Mouse (Mus musculus) layer of hippocampus, postnatal 25 days (tissue): ENCODE data around the gene Lrp6. TPM values are rescaled to one million over a fixed set of nuclear protein-coding genes. Genes with fewer than 3 reads are reported as not detected.
A peak's percentile ranks its signal among the peaks of the same experiment; 100 is the strongest.

Experiments
- DNase-seq, 2 experiments: peaks; one replicate each; pipeline ENCODE4 v3.0.0; 2022; ENCODE audit warnings: mixed read lengths in 2 of 2, low spot score in 1 of 2; ENCODE audit errors: extremely low spot score in 1 of 2
- total RNA-seq, 2 experiments: library from RNA; stranded (reverse); gene quantifications; 2 replicates each; pipeline ENCODE4 v1.2.3; 2021

Gene Lrp6
- total RNA-seq, 2 experiments from 2014 or later: 48.3 to 49.3 TPM

DNA sequence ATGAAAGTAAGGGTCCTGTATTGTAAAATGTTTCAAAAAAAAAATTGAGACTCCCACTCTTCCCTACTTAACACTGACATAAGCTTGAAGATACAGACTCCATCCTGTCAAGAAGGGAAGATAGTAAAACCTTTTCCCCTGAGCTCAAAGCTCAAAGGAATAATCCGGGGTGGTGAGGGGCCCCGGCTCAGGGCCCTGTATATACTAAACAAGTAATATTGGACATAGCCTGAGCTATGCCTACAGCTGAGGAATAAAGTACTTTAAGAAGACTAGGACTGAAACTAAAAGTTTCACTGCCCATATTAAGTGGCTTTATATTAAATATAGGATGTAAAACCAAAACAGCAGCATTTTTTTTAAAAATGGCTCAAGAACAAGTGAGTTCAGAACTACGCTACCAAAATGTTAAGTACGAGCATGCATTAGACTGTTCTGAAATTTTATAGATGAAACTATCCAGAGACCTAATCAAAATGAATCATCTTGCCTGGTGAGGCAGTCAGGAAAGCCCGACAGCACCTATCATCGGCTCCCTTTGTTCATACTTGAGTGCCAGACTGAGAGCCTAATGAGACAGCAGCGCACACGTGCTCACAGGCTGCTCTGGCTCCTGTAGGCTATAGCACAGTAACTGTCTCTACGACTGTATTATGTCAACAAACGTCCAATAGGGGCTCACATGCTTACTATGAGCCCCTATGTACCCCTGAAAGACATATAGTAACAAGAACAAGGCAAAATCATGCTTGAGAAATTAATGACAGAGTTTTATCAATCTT is 66.2 kb downstream of the Lrp6 start:
- DNase-seq: no peak

DNA sequence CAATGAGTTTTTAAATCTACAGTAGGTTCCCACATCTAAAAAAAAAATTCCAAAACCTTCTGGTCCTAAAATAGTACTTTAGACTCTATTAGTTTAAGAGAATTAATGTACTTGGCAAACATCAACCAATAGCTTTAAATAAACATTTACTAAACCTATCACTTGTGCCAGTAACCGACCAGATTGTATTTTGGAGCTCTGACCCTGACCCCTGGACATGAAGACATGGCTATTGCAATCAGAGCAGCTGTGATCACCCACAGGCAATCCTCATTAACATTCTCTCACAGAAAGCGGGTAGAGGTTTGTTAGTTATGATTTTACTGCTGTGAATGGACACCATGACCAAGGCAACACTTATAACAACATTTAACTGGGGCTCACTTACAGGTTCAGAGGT is 67.7 kb downstream of the Lrp6 start:
- DNase-seq: no peak

DNA sequence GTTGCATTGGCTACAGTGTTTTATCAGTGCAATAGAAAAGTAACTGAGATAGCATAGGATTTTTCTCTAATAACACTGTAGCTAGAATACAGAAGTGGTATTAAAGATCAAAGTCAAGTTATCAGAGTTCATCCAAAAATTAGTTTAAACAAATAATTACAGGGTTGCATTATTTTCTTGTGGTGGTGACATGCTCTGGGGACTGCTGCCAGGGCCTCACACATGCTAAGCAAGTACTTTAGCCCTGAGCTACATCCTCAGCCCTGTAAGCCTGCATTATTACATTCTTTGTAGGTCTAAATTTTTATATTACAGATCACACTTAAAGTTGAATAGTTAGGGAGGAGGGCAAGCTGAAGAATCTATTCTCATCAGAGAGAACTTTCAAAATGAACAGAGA is 68.2 kb downstream of the Lrp6 start:
- no peak for DNase-seq

DNA sequence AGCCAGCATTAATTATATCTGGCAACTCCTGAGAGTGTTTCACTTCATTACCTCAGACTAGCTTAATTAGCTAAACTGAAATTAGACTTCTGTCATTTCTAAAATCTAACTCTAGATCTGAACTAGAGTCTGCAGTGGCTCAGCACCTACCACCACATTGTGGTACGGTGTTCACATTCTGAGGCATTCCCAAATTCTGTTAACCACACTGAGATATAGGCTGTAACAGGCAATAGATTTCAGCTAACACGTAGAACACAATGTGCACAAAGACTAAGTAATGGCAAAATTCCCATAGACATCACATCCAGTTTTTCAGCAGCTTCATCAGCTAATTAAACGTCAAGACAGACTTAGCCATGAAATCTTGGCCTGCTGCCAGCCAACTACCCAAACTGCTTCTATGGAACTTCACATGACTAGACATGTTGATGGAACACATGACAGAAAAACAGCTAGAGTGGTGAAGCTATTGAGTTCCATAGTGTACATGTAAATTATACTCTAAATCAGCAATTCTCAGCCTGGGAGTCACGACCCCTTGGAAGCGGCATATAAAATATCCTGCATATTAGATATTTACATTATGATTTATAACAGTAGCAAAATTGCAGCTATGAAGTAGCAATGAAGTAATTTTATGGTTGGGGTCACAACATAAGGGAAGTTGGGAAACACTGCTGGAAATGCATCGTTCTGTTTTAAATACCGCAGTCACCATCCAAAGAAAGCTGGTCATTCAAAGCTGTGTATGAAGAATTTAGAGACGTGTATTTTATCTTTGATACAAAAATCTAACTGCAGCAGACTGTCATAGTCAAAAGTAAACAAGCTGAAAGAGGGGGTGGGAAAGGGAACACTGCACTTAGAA is 71.7 kb downstream of the Lrp6 start:
- DNase-seq: peak in 1 of 2 experiments; percentile 28

DNA sequence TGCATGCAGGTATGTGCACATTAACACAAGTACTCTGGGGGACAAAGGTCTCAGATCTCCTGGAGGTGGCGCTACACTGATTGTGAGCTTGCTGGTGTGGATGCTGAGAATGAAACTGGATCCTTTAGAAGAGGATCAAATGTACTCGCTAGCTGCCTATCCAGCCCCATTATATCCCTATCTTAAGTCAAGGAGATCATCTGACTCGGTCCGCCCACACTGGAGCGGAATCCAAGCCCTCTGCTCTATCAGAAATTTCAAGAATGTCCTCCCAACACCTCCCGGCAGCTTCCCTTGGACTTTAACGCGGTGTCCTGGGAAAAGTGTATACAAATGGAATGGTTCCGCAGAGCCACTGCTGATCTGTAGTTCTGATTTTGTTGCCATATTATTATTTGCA is 77.1 kb downstream of the Lrp6 start:
- no peak for DNase-seq

DNA sequence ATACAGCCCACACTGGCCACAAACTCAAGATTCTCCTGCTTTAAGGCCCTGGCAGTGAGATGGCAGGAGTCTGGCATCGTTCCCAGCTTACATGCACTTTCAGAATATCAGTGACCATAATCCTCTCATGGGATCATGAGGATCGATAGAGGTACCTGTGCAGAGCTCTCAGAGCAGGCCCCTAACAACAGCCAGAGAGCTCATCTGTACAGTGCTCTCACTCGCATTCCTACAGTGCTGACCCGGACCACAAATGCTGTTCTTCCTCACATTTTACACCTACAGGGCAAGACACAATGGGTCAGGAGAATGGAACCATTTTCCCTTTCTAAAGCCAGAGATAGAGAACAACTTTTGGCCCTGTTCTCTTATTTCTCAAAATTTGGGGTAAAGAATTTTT is 77.6 kb downstream of the Lrp6 start:
- no peak for DNase-seq

DNA sequence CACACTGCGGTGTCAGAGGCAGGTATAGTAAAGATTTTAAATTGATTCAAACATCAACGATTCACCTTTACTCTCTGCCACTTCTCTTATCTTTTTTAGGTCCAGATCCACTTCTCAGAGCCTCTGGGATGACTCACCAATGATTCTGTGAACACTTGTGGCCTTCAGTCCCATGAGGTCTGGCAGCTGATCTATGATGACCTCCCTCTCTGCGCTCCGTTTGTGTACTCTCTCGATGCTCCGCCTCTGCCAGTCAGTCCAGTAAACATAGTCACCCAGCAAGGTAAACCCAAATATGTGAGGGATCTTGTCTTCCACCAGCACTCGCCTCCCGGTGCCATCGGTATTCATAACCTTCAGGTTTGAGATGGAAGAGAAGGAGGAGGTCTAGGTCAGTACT is 80.4 kb downstream of the Lrp6 start:
- no peak for DNase-seq

DNA sequence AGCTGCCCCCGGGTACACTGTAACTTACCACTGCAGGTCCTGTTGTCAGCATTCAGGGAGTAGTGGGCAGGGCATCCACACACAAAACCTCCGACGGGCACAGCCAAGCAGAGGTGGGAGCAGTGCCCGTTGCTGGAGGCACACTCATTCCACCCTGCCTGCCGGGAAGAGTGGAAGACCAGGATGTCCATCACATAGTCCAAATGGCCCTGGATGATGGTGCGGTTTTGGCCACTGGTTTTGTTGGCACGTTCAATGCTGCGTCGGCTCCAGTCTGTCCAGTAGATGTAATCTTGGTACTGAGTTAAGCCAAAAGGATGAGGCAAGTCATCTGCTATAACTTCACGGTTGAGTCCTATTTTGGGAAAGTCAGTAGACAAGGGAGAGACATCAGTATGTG is 87.3 kb downstream of the Lrp6 start:
- DNase-seq: no peak

DNA sequence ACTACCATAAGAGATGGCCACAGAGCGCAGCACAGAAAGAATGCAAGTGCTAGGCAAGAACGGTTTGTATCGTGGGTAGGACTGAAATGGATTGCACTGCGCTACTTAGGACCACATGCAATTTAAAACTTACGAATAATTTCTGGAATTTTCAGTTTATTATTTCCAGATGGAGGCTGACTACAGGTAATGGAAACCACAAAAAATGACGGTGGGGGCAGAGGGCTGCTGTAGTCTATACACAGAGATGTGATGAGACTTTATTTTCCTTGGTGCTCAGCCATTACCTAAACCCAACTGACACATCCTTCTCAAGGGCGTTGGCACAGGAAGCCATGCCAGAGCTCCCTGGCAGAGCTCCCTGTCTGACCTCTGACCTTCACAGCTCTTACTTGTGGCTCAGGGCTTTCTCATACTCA is 93.6 kb downstream of the Lrp6 start:
- no peak for DNase-seq

DNA sequence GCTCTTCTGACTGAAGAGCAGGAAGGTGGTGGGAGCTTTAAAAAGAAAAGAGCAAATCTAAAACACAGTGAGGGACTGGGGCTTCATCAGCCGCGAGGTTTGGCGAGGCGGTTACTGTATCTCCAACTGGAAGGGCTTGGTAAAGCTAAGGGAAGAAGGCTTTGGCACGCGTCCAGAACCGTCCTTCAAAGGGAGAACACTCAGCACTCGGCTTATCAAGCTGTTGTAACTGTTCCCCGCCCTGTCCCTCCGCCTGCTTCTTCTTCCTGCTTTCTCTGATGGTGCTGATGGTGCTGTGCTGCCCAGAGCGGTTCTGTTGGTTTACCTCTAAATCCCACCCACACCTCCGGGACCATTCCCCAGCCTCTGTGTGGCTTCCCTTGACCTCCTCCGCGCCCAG is 95.9 kb downstream of the Lrp6 start:
- DNase-seq: peak; percentile 38 to 66

DNA sequence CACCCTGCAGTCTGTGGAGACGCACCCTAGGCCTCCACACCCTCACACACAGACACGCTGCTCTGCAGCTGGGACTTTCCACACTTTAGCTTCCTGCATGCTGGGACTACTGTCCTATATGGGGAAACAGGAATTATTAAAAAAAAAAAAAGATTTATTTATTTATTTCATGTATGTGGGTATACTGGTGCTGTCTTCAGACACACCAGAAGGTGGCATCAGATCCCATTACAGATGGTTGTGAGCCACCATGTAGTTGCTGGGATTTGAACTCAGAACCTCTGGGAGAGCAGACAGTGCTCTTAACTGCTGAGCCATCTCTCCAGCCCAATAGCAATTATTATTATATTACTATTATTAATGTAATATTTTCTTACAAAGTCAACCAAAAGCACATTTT is 97.5 kb downstream of the Lrp6 start:
- no peak for DNase-seq

DNA sequence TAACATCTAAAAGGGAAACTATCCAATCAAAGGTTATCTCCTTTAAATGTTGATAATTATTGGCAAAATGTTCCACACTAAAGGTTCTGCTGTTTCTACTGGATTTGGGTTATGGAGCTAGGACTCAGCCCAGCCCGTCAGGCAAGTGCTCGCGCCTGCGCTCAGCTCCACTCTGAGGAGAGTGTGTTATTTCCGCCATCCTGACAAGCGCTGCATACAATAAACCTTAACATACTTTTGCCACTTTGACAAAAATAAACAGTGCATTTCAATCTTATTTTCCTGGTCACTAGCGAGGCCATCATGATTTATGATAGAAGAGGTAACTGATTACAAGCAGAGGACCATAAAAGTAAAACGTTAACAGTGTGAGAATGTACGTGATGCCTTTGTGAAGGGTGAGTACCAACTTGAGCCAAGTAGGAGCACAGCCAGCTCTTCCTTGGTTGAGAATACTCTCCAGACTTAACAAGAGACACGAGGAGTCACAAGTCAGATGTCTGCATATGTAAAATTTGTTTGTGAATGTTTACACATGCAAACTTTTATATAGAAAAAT is 100.0 kb downstream of the Lrp6 start:
- no peak for DNase-seq

DNA sequence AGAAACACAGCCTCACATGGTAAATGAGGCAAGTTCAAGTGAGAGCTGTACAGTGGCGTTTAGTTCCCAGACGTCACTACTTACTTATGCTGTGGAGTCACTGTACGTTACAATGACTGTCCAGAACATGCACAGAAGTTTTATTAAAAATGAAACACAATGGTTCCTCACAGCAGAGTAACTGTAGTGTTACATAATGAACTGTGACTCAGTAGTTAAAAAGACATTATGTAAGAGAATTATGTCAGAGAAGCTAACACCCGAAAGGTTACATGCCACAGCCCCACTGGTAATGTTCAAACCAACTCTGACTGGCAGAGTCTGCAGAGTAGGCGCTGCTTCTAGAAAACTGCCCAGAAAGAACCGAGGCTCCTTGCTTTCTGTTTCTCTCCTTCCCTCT is 105.6 kb downstream of the Lrp6 start:
- no peak for DNase-seq

DNA sequence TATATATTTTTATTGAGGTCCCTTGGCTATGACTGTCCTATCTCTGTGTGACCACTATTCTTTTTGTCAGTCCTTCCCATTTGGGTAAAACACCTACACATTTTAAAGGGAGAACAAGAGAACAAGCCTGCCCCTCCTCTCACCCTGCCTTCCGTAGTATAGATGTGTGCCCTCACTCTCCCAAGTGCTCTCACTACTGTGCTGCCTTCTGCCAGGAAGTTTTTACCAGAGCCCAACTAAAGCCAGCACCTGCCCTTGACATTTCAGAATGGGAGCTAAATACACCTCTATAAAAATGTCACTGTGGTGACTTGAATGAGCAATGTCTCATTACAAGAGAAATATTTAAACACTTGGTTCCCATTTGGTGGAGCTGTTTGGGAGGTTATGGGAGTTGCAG is 108.4 kb downstream of the Lrp6 start:
- no peak for DNase-seq

DNA sequence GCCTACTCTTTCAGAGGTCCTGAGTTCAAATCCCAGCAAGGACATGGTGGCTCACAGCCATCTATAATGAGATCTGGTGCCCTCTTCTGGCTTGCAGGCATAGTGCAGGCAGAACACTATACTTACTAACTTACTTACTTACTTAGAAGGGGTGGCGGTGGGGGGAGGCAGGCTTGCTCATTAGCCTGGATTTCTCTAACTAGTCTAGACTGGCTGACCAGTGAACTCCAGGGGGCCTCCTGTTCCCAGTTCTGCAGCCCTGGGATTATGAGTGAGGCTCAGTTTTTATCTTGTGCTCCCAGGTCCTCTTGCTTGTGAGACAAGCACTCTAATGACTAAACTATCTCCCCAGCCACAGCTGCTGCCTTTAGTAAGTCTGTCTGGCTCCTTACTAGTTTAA is 112.7 kb downstream of the Lrp6 start:
- DNase-seq: no peak

DNA sequence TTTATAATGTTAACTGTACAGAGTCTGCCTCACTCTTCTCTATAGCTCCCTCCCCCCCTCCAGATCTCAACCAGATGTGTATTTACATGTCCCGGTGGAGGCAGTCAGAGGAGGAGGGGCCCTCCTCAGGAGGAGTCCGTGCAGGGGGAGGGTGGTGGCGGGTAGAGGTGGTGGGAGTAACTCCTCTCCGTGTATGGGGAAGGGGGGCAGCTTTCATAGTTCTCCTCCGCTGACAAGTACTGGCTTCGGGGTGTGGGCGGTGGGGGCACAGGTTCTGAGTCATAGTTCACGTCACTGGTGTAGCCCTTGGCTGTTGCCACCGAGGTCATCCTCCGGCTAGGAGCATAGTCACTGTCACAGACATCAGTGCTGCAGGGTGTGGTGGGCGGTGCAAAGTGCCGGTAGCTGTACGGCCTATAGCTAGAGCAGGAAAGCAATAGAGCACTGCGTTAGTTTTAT is 116.1 kb downstream of the Lrp6 start:
- DNase-seq: no peak

DNA sequence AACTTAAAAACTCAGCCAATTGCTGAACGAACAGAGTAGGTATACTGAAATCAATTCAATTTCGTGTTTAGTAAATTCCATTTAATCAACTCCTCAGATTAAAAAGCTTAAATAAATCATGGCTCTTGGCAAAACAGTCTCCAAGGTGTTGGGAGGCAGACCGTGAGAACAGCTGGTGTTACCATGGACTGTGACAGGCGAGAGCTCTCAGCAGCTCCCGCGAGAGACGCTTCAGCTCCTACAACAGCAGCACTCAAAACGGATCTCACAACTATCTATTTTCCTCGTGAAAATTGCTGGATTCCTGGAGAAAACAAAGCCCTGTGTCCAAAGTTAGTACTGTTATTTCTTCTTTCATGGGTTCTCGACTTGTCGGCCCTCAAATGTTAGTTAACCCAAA is 116.8 kb downstream of the Lrp6 start:
- no peak for DNase-seq

DNA sequence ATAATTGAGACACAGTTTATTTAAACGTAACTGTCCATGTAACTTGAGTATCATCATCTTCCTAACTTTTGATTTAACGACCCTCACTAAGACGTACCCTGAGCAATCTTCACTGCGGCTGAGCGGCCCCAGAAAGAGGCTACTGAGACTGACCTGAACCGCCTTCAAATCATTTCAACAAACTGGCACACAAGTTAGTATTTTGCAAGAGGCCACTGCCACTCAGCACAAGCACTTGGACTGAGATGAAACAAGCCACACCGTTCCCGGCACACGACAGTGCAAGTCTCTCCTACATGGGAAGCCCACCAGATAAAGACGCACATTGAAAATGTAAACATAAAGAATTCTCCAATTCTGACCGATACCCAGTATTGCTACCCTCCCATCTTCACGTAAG is 118.3 kb downstream of the Lrp6 start:
- no peak for DNase-seq

DNA sequence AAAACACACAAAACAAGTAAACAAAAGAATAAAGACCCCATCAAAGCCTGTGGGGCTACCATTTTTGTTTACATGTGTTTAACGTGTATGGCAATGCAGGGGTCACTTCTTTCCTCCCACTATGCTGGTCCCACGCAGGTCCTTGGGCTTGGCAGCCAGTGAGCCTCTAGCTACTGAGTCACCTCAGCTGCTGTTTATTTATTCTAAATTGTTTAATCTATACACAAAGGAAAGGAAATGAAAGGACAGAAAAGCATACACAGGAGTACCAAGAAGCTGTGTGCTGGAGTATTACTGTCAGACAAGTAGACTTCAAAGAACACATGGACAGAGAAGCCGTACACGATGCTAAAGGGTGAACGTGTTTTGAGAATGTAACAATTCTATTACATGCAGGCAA is 122.8 kb downstream of the Lrp6 start:
- DNase-seq: no peak

DNA sequence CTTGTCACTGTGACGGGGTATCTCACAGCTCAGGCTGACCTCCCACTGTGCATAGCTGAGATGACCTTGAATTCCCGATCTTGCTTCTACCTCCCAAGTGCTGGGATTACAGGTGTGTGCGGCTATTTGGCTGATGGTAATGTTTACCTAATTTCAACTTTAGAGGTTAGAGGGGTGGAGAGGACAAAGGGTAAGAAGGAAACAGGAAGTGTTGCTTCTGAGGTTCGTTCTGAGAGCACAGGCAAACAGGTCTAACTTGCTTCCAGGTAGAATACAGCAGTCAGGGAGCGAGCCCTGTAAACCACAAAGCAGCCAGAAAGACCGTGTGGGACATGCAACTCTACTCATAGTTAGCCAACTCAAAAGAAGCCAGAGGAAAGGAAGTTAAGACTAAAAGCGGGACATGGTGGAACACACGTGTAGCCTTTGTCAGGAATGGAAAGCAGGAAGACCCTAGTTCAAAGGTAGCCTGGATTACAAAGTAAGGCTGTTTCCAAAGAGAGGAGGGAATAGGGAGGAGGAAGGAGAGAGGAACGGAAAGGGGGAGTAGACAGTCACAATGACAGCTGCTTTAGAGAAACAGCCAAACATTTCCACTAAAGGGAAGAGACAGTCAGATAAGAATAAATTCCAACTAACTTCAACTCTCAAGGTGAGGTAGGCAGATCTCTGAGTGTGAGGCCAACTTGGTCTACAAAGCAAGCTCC is 123.4 kb downstream of the Lrp6 start:
- no peak for DNase-seq

DNA sequence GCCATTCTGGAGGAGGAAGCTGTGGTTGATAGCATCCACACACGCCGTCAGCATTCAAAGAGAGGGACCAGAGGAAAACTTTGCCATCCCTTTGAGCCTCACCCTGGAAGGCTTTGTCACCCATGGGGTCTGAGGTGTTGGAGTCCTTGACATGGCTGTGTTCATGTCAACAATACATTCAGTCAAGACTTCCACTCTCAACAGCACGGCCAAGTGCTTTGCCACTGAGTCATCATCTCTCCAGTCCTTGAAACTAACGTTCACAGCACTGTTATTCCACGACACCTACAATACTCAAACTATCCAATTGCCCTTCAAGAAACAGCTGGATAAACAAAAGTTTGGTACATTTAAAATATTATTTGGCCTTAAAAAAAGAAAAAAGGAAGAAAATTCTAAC is 124.5 kb downstream of the Lrp6 start:
- no peak for DNase-seq
